In genomic region chr4:132301486-132301885, GRCm38 (mm10) we compare ENCODE assay signal across 19 mouse cellular contexts. TPM values are rescaled to one million over a fixed set of nuclear protein-coding genes. Genes with fewer than 3 reads are reported as not detected.
DNase-seq lines count a peak whose midpoint lies in the region; ATAC-seq lines count a peak whose summit lies in the region.
"Had no signal": no experiment of that assay in that cellular context is flagged by ENCODE, and none has a peak within 500 bp of the region (broad histone marks: within the 10 kb centered on the region; RNA-seq: fewer than 3 reads in every experiment).

No protein-coding gene starts in this region.

- no peak overlapping the region for H3K27ac ChIP-seq in heart, embryonic 10.5 days
- H3K27ac ChIP-seq: liver, embryonic 15.5 days had no signal

- WGBS in heart, embryonic 10.5 days: 73% methylated on average over 6 of the region's 6 CpGs

- intact Hi-C loops in heart, postnatal 36 days (cut with DNase I): no loop called here

- peak; percentile 31 to 84 for DNase-seq in adrenal gland, adult (ENCODE audit: inconsistent age in 2 of 2, low spot score in 1 of 2)
- no peak for DNase-seq in adrenal gland, postnatal 25 days
- DNase-seq in heart, adult 11 months: peak; percentile 96
- no peak for DNase-seq in heart, embryonic 10.5 days (ENCODE audit: low spot score)
- DNase-seq in heart, adult 8-10 months (ENCODE audit: low spot score): peak; percentile 36
- DNase-seq in heart, postnatal 36 days: peak; percentile 30 to 31
- no peak for DNase-seq in layer of hippocampus, adult 9-11 months
- DNase-seq: cerebellum, adult 2 months; embryo, embryonic 11 days; forebrain, postnatal 0 days; kidney, adult 8-10 months; kidney, postnatal 4 days; layer of hippocampus, postnatal 36 days; retina, postnatal 1 day had no signal

- no peaks in the 10 kb centered on the region for H3K9me3 ChIP-seq in heart, embryonic 10.5 days
- H3K9me3 ChIP-seq: liver, embryonic 15.5 days; stomach, embryonic 15.5 days had no signal

- H3K27me3 ChIP-seq in heart, embryonic 10.5 days (ENCODE audit: insufficient read depth, poor library complexity, severe bottlenecking): no peaks in the 10 kb centered on the region
- H3K27me3 ChIP-seq: CH12.LX; liver, embryonic 15.5 days; stomach, embryonic 15.5 days had no signal

- peaks cover 15% of the 10 kb centered on the region for H3K4me1 ChIP-seq in heart, embryonic 10.5 days

- ATAC-seq in megakaryocyte, adult 5-6 weeks (ENCODE audit: poor library complexity, severe bottlenecking): no peak
- ATAC-seq: forebrain, postnatal 0 days had no signal

- H3K36me3 ChIP-seq in heart, embryonic 10.5 days: no peaks in the 10 kb centered on the region
- H3K36me3 ChIP-seq: liver, embryonic 15.5 days; stomach, embryonic 15.5 days had no signal

- no peak overlapping the region for H3K4me3 ChIP-seq in heart, embryonic 10.5 days
- H3K4me3 ChIP-seq: liver, embryonic 15.5 days; stomach, embryonic 15.5 days had no signal

RNA-seq across cellular contexts. Expression of gene Rab42, which starts 1.7 kb away (rescaled TPM):
- 1.8 TPM in 1 of 2 replicates, not detected in the other for total RNA-seq in adrenal gland, postnatal 25 days (2021)
- polyA plus RNA-seq in heart, embryonic 10.5 days (2016; fragmentation: Nextera tagmentation; extraction: Ambion mirVana): 1.1 and 1.9 TPM in 2 replicates
- 1 to 10 TPM in 2 of 4 experiments, under 1 TPM in 1, not detected in 1; 0.59 to 2.6 (median 1.7) TPM for total RNA-seq in heart, adult 8-10 months (2022)
- under 1 TPM in 1 of 2 experiments, not detected in 1; 0.98 TPM for total RNA-seq in heart, postnatal 36 days (2021)
- total RNA-seq in megakaryocyte, adult 5-6 weeks (2015): not detected in 2 replicates
- total RNA-seq in megakaryocyte, adult 5-6 weeks (2017): not detected in 2 replicates
- total RNA-seq: neutrophil, adult 5-6 weeks had no signal

RNA-seq across cellular contexts. Expression of gene Taf12, which starts 27.3 kb away (rescaled TPM):
- 29.1 and 30.4 TPM in 2 replicates for total RNA-seq in adrenal gland, postnatal 25 days (2021)
- polyA plus RNA-seq in heart, embryonic 10.5 days (2016; fragmentation: Nextera tagmentation; extraction: Ambion mirVana): 42.4 and 52.5 TPM in 2 replicates
- total RNA-seq in heart, adult 8-10 months (2022): 10 to 100 TPM; 29.4 to 35.8 (median 33.0) TPM
- 10 to 100 TPM; 28.2 to 34.8 TPM for total RNA-seq in heart, postnatal 36 days (2021)
- 40.8 and 41.2 TPM in 2 replicates for total RNA-seq in megakaryocyte, adult 5-6 weeks (2015)
- 49.0 and 74.5 TPM in 2 replicates for total RNA-seq in megakaryocyte, adult 5-6 weeks (2017)

RNA-seq across cellular contexts. Expression of gene Trnau1ap, which starts 27.9 kb away (rescaled TPM):
- 35.6 and 37.0 TPM in 2 replicates for total RNA-seq in adrenal gland, postnatal 25 days (2021)
- polyA plus RNA-seq in heart, embryonic 10.5 days (2016; fragmentation: Nextera tagmentation; extraction: Ambion mirVana): 82.0 and 92.0 TPM in 2 replicates
- total RNA-seq in heart, adult 8-10 months (2022): 10 to 100 TPM; 21.2 to 29.1 (median 23.6) TPM
- 10 to 100 TPM; 25.0 to 28.8 TPM for total RNA-seq in heart, postnatal 36 days (2021)
- 25.3 and 32.6 TPM in 2 replicates for total RNA-seq in megakaryocyte, adult 5-6 weeks (2015)
- total RNA-seq in megakaryocyte, adult 5-6 weeks (2017): 22.6 and 25.7 TPM in 2 replicates

RNA-seq across cellular contexts. Expression of gene Gmeb1, which starts 40.1 kb away (rescaled TPM):
- 20.3 and 21.8 TPM in 2 replicates for total RNA-seq in adrenal gland, postnatal 25 days (2021)
- 32.5 and 37.6 TPM in 2 replicates for polyA plus RNA-seq in heart, embryonic 10.5 days (2016; fragmentation: Nextera tagmentation; extraction: Ambion mirVana)
- total RNA-seq in heart, adult 8-10 months (2022): 10 to 100 TPM in 1 of 4 experiments, 1 to 10 TPM in 3; 8.6 to 11.5 (median 9.1) TPM
- 1 to 10 TPM; 8.8 to 9.6 TPM for total RNA-seq in heart, postnatal 36 days (2021)
- 17.9 and 21.6 TPM in 2 replicates for total RNA-seq in megakaryocyte, adult 5-6 weeks (2015)
- 29.0 and 29.5 TPM in 2 replicates for total RNA-seq in megakaryocyte, adult 5-6 weeks (2017)

RNA-seq across cellular contexts. Expression of gene Rcc1, which starts 51.9 kb away (rescaled TPM):
- 17.8 and 22.0 TPM in 2 replicates for total RNA-seq in adrenal gland, postnatal 25 days (2021)
- 61.4 and 93.4 TPM in 2 replicates for polyA plus RNA-seq in heart, embryonic 10.5 days (2016; fragmentation: Nextera tagmentation; extraction: Ambion mirVana)
- 1 to 10 TPM; 5.9 to 7.8 (median 7.4) TPM for total RNA-seq in heart, adult 8-10 months (2022)
- total RNA-seq in heart, postnatal 36 days (2021): 1 to 10 TPM; 6.4 to 7.2 TPM
- total RNA-seq in megakaryocyte, adult 5-6 weeks (2015): 14.0 TPM in 2 replicates
- 20.4 and 21.0 TPM in 2 replicates for total RNA-seq in megakaryocyte, adult 5-6 weeks (2017)

Comparison
In these comparisons a context has a peak if more than half of its experiments do, and no peak if none do; other contexts are left out.
1. DNase-seq: peak in adrenal gland, adult (2 of 2), heart, adult 11 months (single experiment), heart, adult 8-10 months (single experiment) and heart, postnatal 36 days (2 of 2); none in adrenal gland, postnatal 25 days (single experiment), heart, embryonic 10.5 days (single experiment) and layer of hippocampus, adult 9-11 months (single experiment).